In genomic region chr19:31073959-31074716, GRCm38 (mm10) we compare ENCODE assay signal across 10 mouse cellular contexts. TPM values are rescaled to one million over a fixed set of nuclear protein-coding genes. Genes with fewer than 3 reads are reported as not detected.
A peak's percentile ranks its signal among the peaks of the same experiment; 100 is the strongest.
DNase-seq lines count a peak whose midpoint lies in the region; ATAC-seq lines count a peak whose summit lies in the region.
"Had no signal": no experiment of that assay in that cellular context is flagged by ENCODE, and none has a peak within 500 bp of the region (broad histone marks: within the 10 kb centered on the region; RNA-seq: fewer than 3 reads in every experiment).

No protein-coding gene starts in this region.

- H3K4me3 ChIP-seq in forebrain, embryonic 10.5 days, result peak overlapping the region; percentile 33
- 0 out of 2 replicates have a peak overlapping the region, but pooled peaks have one; percentile 4 for H3K4me3 ChIP-seq in intestine, embryonic 15.5 days (replicated peaks)

- no peak for ATAC-seq in intestine, embryonic 15.5 days

- H3K4me1 ChIP-seq in forebrain, embryonic 10.5 days, result peaks cover 17% of the 10 kb centered on the region
- 0 out of 2 replicates have a peak, but pooled peaks cover 3% of the 10 kb centered on the region for H3K4me1 ChIP-seq in intestine, embryonic 15.5 days (replicated peaks)

- H3K27ac ChIP-seq in forebrain, embryonic 10.5 days, result peak overlapping the region; percentile 79
- no peak overlapping the region for H3K27ac ChIP-seq in intestine, embryonic 15.5 days

- 34% methylated on average over 24 of the region's 24 CpGs for WGBS in forebrain, embryonic 10.5 days
- 53% methylated on average over 24 of the region's 24 CpGs for WGBS in intestine, embryonic 15.5 days

- peak overlapping the region; percentile 47 for H3K4me2 ChIP-seq in intestine, embryonic 15.5 days (replicated peaks)

- no peaks in the 10 kb centered on the region for H3K27me3 ChIP-seq in forebrain, embryonic 10.5 days (ENCODE audit: poor library complexity, severe bottlenecking)
- no peaks in the 10 kb centered on the region for H3K27me3 ChIP-seq in intestine, embryonic 15.5 days (replicated peaks)

- H3K9me3 ChIP-seq in forebrain, embryonic 10.5 days, result no peaks in the 10 kb centered on the region
- no peaks in the 10 kb centered on the region for H3K9me3 ChIP-seq in intestine, embryonic 15.5 days

- no peak overlapping the region for H3K9ac ChIP-seq in intestine, embryonic 15.5 days

- peak; percentile 16 to 30 for DNase-seq in kidney, postnatal 4 days
- DNase-seq in kidney, postnatal 25 days, result no peak
- peak; percentile 19 for DNase-seq in forebrain, embryonic 10.5 days (ENCODE audit: extremely low spot score, low spot score)
- DNase-seq in retina, embryonic 14.5 days (ENCODE audit: low spot score), result peak; percentile 31
- no peak for DNase-seq in adrenal gland, postnatal 36 days
- DNase-seq in layer of hippocampus, adult 9-10 months (ENCODE audit: low spot score), result no peak
- DNase-seq in urinary bladder, postnatal 25 days (ENCODE audit: low spot score), result no peak
- DNase-seq: kidney, adult 11 months; lung, postnatal 14 days had no signal

- no peaks in the 10 kb centered on the region for H3K36me3 ChIP-seq in forebrain, embryonic 10.5 days (replicated peaks)
- no peaks in the 10 kb centered on the region for H3K36me3 ChIP-seq in intestine, embryonic 15.5 days

RNA-seq across cellular contexts. Expression of gene Cstf2t, which starts 8.5 kb away (rescaled TPM):
- 48.7 and 55.2 TPM in 2 replicates for polyA plus RNA-seq in forebrain, embryonic 10.5 days (2016; fragmentation: Nextera tagmentation; extraction: Ambion mirVana)
- polyA plus RNA-seq in intestine, embryonic 15.5 days (2015; fragmentation: Nextera tagmentation; extraction: Ambion mirVana), result 34.2 and 38.5 TPM in 2 replicates
- total RNA-seq in adrenal gland, postnatal 36 days (2021), result 10 to 100 TPM; 22.1 to 22.5 TPM

Comparison
In these comparisons a context has a peak if more than half of its experiments do, and no peak if none do; other contexts are left out.
1. DNase-seq: peak in kidney, postnatal 4 days (2 of 2), forebrain, embryonic 10.5 days (single experiment) and retina, embryonic 14.5 days (single experiment); none in kidney, postnatal 25 days (0 of 2), adrenal gland, postnatal 36 days (0 of 2), layer of hippocampus, adult 9-10 months (single experiment) and urinary bladder, postnatal 25 days (single experiment).